ENCODE assay signal across 10 mouse cellular contexts in the genomic region with DNA sequence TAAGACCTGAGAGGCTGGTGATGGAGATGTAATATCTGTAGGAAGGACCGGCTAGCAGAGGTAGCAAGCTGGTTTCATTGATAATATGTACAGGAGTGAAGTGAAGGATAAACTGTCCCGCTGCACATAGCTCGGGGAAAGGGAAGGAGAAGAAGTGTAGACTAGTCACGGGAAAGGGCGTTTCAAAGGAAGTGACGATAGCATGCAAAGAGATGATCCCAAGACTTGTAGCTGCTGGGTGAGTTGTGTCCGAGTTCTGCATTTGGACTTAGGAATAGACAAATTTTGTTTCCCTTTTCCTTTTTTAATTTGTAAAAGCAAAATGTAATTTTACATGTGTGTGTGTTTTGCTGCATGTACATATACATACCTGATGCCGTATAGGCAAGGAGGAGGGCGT. TPM values are rescaled to one million over a fixed set of nuclear protein-coding genes. Genes with fewer than 3 reads are reported as not detected.
A peak's percentile ranks its signal among the peaks of the same experiment; 100 is the strongest.
DNase-seq lines count a peak whose midpoint lies in the region; ATAC-seq and TF ChIP-seq lines count a peak whose summit lies in the region.
"Had no signal": no experiment of that assay in that cellular context is flagged by ENCODE, and none has a peak within 500 bp of the region (broad histone marks: within the 10 kb centered on the region; RNA-seq: fewer than 3 reads in every experiment).

No protein-coding gene starts in this region.

- no peak for ATAC-seq in lung, postnatal 0 days
- ATAC-seq in limb, embryonic 14.5 days (ENCODE audit: low FRiP score, low read depth): no peak

- peak; percentile 93 for DNase-seq in heart, adult 11 months
- no peak for DNase-seq in heart, postnatal 25 days (ENCODE audit: low spot score)
- no peak for DNase-seq in lung, postnatal 0 days (ENCODE audit: low spot score)
- no peak for DNase-seq in lung, adult 2 months
- DNase-seq in limb, embryonic 14.5 days (ENCODE audit: low spot score): no peak
- DNase-seq in left cerebral cortex, postnatal 14 days (ENCODE audit: low spot score in 2 of 2): no peak
- no peak for DNase-seq in layer of hippocampus, adult 8-10 months (ENCODE audit: low spot score in 2 of 2)
- DNase-seq: kidney, adult 8-10 months; lung, postnatal 14 days had no signal

- no peak for TF ChIP-seq EP300 in lung, postnatal 0 days (IDR thresholded peaks at IDR 0.05)

- no peaks in the 10 kb centered on the region; the same call in 1 of the 2 replicates for H3K4me1 ChIP-seq in lung, postnatal 0 days (ENCODE audit: insufficient read depth, low read depth, low read length)
- H3K4me1 ChIP-seq in lung, adult 2 months (ENCODE audit: control insufficient read depth, insufficient read depth, low read length): no peaks in the 10 kb centered on the region; the same call in 1 of the 2 replicates
- H3K4me1 ChIP-seq in limb, embryonic 14.5 days (ENCODE audit: control insufficient read depth, insufficient read depth, low read length): peaks cover 8% of the 10 kb centered on the region; the same call in 1 of the 2 replicates
- H3K4me1 ChIP-seq in olfactory bulb, adult 2 months (ENCODE audit: control insufficient read depth, insufficient read depth, low read length): peaks cover 3% of the 10 kb centered on the region; the same call in 1 of the 2 replicates

- H3K4me3 ChIP-seq in lung, postnatal 0 days (ENCODE audit: low read depth, low read length): no peak overlapping the region
- H3K4me3 ChIP-seq in lung, adult 2 months (replicated peaks; ENCODE audit: extremely low read depth, low read depth, low read length): no peak overlapping the region
- no peak overlapping the region for H3K4me3 ChIP-seq in limb, embryonic 14.5 days (replicated peaks; ENCODE audit: low read length)
- H3K4me3 ChIP-seq in olfactory bulb, adult 2 months (ENCODE audit: insufficient read depth, low read depth, low read length): peak overlapping the region; percentile 9; the same call in 1 of the 2 replicates

- no peak overlapping the region for H3K9ac ChIP-seq in lung, postnatal 0 days (replicated peaks; ENCODE audit: low read depth)
- no peak overlapping the region for H3K9ac ChIP-seq in limb, embryonic 14.5 days (ENCODE audit: low read depth, low read length, severe bottlenecking)

- no peak for TF ChIP-seq POLR2A in lung, adult 2 months (IDR thresholded peaks at IDR 0.05; ENCODE audit: borderline replicate concordance, extremely low read depth, low read depth, low read length)
- TF ChIP-seq POLR2A in limb, embryonic 14.5 days (IDR thresholded peaks at IDR 0.05; ENCODE audit: borderline replicate concordance, extremely low read depth, insufficient read depth, insufficient read length): no peak
- no peak for TF ChIP-seq POLR2A in olfactory bulb, adult 2 months (IDR thresholded peaks at IDR 0.05; ENCODE audit: insufficient read depth, low read depth, low read length)

- H3K9me3 ChIP-seq in lung, postnatal 0 days (ENCODE audit: low read length): no peaks in the 10 kb centered on the region
- no peaks in the 10 kb centered on the region for H3K9me3 ChIP-seq in limb, embryonic 14.5 days (ENCODE audit: control insufficient read depth, low read length)

- H3K36me3 ChIP-seq in lung, postnatal 0 days (ENCODE audit: insufficient read depth, low read length): no peaks in the 10 kb centered on the region
- no peaks in the 10 kb centered on the region for H3K36me3 ChIP-seq in limb, embryonic 14.5 days (ENCODE audit: control insufficient read depth, insufficient read depth, low read length)

- H3K4me2 ChIP-seq in lung, postnatal 0 days (replicated peaks; ENCODE audit: low read depth, low read length): 0 out of 2 replicates have a peak overlapping the region, but pooled peaks have one; percentile 17
- H3K4me2 ChIP-seq in limb, embryonic 14.5 days (replicated peaks; ENCODE audit: low read depth, low read length, severe bottlenecking): 0 out of 2 replicates have a peak overlapping the region, but pooled peaks have one; percentile 2

- intact Hi-C loops in heart, postnatal 25 days (cut with DNase I): loop anchor here (5.0 kb wide), 1 partner anchor 52 kb away; no protein-coding TSS in a partner anchor
- intact Hi-C loops in left cerebral cortex, postnatal 14 days (cut with DNase I): no loop called here

- no peak for TF ChIP-seq CTCF in lung, postnatal 0 days (IDR thresholded peaks at IDR 0.05)
- no peak for TF ChIP-seq CTCF in lung, adult 2 months (IDR thresholded peaks at IDR 0.05; ENCODE audit: insufficient read depth, low read length)
- no peak for TF ChIP-seq CTCF in olfactory bulb, adult 2 months (IDR thresholded peaks at IDR 0.05; ENCODE audit: insufficient read depth, low read depth, low read length)

- no peaks in the 10 kb centered on the region for H3K27me3 ChIP-seq in lung, postnatal 0 days (replicated peaks; ENCODE audit: insufficient read depth, low read length)
- H3K27me3 ChIP-seq in limb, embryonic 14.5 days (ENCODE audit: control insufficient read depth, insufficient read depth, low read length): no peaks in the 10 kb centered on the region

- 77% methylated on average over 9 of the region's 9 CpGs for WGBS in lung, postnatal 0 days
- 68% methylated on average over 9 of the region's 9 CpGs for WGBS in lung, adult 2 months
- 93% methylated on average over 9 of the region's 9 CpGs for WGBS in limb, embryonic 14.5 days
- 63% methylated on average over 9 of the region's 9 CpGs for WGBS in olfactory bulb, adult 2 months

- no peak overlapping the region for H3K27ac ChIP-seq in lung, postnatal 0 days (ENCODE audit: low read length)
- H3K27ac ChIP-seq in limb, embryonic 14.5 days (replicated peaks; ENCODE audit: low read depth, low read length): no peak overlapping the region
- H3K27ac ChIP-seq in olfactory bulb, adult 2 months (ENCODE audit: insufficient read depth, low read depth, low read length): no peak overlapping the region

RNA-seq across cellular contexts. Expression of gene Abl2, which starts 1.9 kb away (rescaled TPM):
- total RNA-seq in heart, postnatal 25 days (2021): 10 to 100 TPM; 19.7 to 23.5 TPM
- polyA plus RNA-seq in lung, postnatal 0 days (2015; fragmentation: Nextera tagmentation; extraction: Ambion mirVana): 2.3 and 3.0 TPM in 2 replicates
- 8.2 and 9.8 TPM in 2 replicates for polyA plus RNA-seq in lung, adult 2 months (2012; rRNA removed)
- 10.2 and 10.9 TPM in 2 replicates for polyA plus RNA-seq in limb, embryonic 14.5 days (2012; rRNA removed)
- polyA plus RNA-seq in limb, embryonic 14.5 days (2014; fragmentation: Nextera tagmentation; extraction: Ambion mirVana): 6.2 and 6.9 TPM in 2 replicates
- 116 TPM in 1 of 2 replicates, not detected in the other for polyA plus RNA-seq in olfactory bulb, adult 2 months (2012; ENCODE audit: insufficient read depth, insufficient read length, low replicate concordance, missing spikeins)
- total RNA-seq in left cerebral cortex, postnatal 14 days (2021): 10 to 100 TPM; 59.6 to 59.7 TPM
- total RNA-seq in layer of hippocampus, adult 8-10 months (2022): 10 to 100 TPM; 76.6 to 82.4 (median 79.9) TPM

RNA-seq across cellular contexts. Expression of gene Gm10031, which starts 36.7 kb away (rescaled TPM):
- total RNA-seq in heart, postnatal 25 days (2021): 10 to 100 TPM; 47.4 to 53.4 TPM
- polyA plus RNA-seq in lung, postnatal 0 days (2015; fragmentation: Nextera tagmentation; extraction: Ambion mirVana): 0.26 and 0.40 TPM in 2 replicates
- 11.0 and 12.2 TPM in 2 replicates for polyA plus RNA-seq in lung, adult 2 months (2012; rRNA removed)
- 6.0 and 7.0 TPM in 2 replicates for polyA plus RNA-seq in limb, embryonic 14.5 days (2012; rRNA removed)
- polyA plus RNA-seq in limb, embryonic 14.5 days (2014; fragmentation: Nextera tagmentation; extraction: Ambion mirVana): 0.32 and 0.73 TPM in 2 replicates
- polyA plus RNA-seq in olfactory bulb, adult 2 months (2012; ENCODE audit: insufficient read depth, insufficient read length, low replicate concordance, missing spikeins): not detected in 2 replicates
- total RNA-seq in left cerebral cortex, postnatal 14 days (2021): 10 to 100 TPM; 52.4 to 55.1 TPM
- total RNA-seq in layer of hippocampus, adult 8-10 months (2022): 10 to 100 TPM; 39.0 to 49.4 (median 43.5) TPM
